Mouse (Mus musculus): ENCODE measurements around the gene H3f3b. TPM values are rescaled to one million over a fixed set of nuclear protein-coding genes. Genes with fewer than 3 reads are reported as not detected.

The H3f3b gene
- polyA plus RNA-seq, 1 experiment from 2014 or later: 1,577 TPM

GRCm38 (mm10) chr11:116005701-116006419, 21.9 kb downstream of the H3f3b start:
- peak overlapping the region; percentile 62; the same call in 1 of the 2 replicates for H3K27ac ChIP-seq
- 0 out of 2 replicates have a peak overlapping the region, but pooled peaks have one; percentile 4 for H3K9ac ChIP-seq
- H3K4me3 ChIP-seq (replicated peaks): no peak overlapping the region
- H3K9me3 ChIP-seq: no peaks in the 10 kb centered on the region
- H3K4me1 ChIP-seq: peaks cover 12% of the 10 kb centered on the region
- ATAC-seq (ENCODE audit: insufficient read depth, low FRiP score, low read depth): no peak; the same call in none of the 2 replicates
- H3K4me2 ChIP-seq: peak overlapping the region; percentile 52
- no peaks in the 10 kb centered on the region for H3K27me3 ChIP-seq (replicated peaks)
- peaks cover 13% of the 10 kb centered on the region; the same call in 1 of the 2 replicates for H3K36me3 ChIP-seq
- WGBS: 63% methylated on average over 9 of the region's 9 CpGs

DNA sequence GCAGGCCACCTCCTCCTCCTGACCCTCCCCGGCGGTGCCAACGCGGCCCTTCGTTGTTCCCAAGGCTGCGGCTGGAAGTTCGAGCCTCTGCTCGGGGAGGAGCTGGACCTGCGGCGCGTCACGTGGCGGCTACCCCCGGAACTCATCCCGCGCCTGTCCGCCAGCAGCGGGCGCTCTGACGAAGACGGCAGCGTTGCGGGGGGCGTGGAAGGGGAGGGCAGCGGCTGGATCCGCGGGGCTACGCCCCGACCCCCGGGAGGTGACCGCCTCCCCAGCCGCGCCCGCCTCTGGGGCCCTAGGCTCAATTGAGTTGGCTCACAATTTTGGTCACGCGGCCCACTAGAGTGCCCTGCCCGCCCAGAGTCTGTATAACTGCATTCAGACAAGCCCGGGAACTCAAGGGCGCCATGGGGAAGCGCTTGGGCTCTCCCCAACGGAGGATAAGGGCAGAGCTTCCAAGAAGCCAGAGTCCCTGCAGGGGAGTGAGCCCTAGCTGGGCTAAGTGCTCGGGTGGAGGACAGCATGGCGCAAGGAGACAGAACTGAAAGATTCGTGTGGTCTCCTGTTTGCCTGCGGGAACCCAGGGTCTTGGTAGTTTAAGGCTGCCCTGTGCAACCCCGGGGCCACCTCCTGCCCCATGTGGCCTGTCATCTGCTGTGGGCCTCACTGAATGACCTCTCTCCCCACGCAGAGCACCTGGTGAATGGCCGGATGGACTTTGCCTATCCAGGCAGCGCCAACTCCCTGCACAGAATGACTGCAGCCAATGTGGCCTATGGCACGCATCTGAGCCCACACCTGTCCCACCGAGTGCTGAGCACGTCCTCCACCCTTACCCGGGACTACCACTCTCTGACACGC, 22.7 kb downstream of the H3f3b start:
- Histone ChIP-seq H3K4me3 (replicated peaks) (peak overlapping the region; percentile 38), H3K27me3 (replicated peaks) (no peaks in the 10 kb centered on the region), H3K27ac (peak overlapping the region; percentile 62), H3K36me3 (peaks cover 11% of the 10 kb centered on the region; the same call in 1 of the 2 replicates), H3K9me3 (no peaks in the 10 kb centered on the region), H3K9ac (peak overlapping the region; percentile 4; the same call in 1 of the 2 replicates), H3K4me2 (peak overlapping the region; percentile 52), H3K4me1 (peaks cover 11% of the 10 kb centered on the region)
- peak; percentile 79 for ATAC-seq (ENCODE audit: insufficient read depth, low FRiP score, low read depth)
- WGBS: 6% methylated on average over 54 of the region's 54 CpGs

DNA sequence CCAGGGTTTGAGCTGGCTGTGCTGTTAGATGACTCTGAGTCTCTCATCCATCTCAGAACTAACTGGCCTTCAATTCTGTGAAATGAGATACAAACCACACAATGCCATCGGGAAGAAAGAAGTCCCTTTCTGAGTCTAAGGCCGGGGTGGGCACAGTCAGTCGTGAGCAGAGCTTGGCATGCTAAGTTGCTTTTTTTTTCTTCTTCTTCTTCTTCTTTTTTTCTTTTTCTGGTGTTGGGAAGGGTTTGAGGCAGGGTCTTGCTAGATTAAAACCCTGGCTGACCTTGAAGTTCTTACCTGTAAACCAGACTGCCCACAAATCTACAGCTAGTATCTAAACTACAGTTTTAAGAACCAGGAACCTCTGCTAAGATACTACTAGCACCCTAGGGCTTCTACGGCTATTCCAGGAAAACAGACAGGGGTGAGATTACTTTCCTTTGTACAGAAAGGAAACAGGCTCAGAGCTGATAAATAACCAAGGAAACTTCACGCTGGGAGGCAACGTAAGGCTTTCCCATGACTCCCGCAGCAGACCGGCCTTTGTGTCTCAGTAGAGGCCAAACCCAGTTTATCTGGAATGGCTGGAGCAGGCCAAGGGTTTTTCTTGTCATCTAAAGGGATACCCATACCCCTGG, 23.5 kb downstream of the H3f3b start:
- Histone ChIP-seq H3K36me3 (peaks cover 10% of the 10 kb centered on the region; the same call in 1 of the 2 replicates), H3K4me3 (replicated peaks) (peak overlapping the region; percentile 38), H3K4me2 (peak overlapping the region; percentile 52), H3K4me1 (peaks cover 11% of the 10 kb centered on the region), H3K9ac (no peak overlapping the region; the same call in 1 of the 2 replicates), H3K9me3 (no peaks in the 10 kb centered on the region), H3K27me3 (replicated peaks) (no peaks in the 10 kb centered on the region), H3K27ac (peak overlapping the region; percentile 62)
- 31% methylated on average over 8 of the region's 8 CpGs for WGBS
- ATAC-seq (ENCODE audit: insufficient read depth, low FRiP score, low read depth): no peak

- H3K36me3 ChIP-seq: 0 out of 2 replicates have a peak, but pooled peaks cover 7% of the 10 kb centered on the region
- H3K4me2 ChIP-seq: no peak overlapping the region
- no peaks in the 10 kb centered on the region for H3K27me3 ChIP-seq (replicated peaks)
- no peak overlapping the region for H3K4me3 ChIP-seq (replicated peaks)
- H3K4me1 ChIP-seq: peaks cover 11% of the 10 kb centered on the region
- no peaks in the 10 kb centered on the region for H3K9me3 ChIP-seq
- 84% methylated on average over 3 of the region's 3 CpGs for WGBS
- H3K9ac ChIP-seq: no peak overlapping the region
- no peak for ATAC-seq (ENCODE audit: insufficient read depth, low FRiP score, low read depth)
- H3K27ac ChIP-seq: no peak overlapping the region
These were observed 24.9 kb downstream of the H3f3b start for GRCm38 (mm10) chr11:116002894-116003293.

DNA sequence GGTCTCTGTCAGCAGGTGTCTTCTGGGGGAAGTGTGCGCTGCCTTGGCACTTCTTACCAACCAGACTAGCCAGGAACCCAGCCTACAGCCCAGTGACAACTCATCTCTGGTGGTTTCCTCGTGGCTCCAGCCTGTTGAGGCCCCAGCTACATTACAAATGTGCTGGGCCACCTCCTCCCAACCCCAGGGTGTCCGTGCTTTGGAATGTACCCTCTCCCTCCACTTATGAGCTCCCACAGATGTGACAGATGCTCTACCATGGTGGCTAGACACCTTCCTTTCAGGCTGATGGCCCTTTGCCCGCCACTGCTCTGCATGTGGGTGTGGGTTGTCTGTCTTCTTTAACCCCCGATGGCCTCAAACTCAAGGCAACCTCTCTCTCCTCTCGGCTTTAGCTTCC, 26.0 kb downstream of the H3f3b start:
- Histone ChIP-seq H3K9ac (no peak overlapping the region), H3K36me3 (no peaks in the 10 kb centered on the region), H3K27me3 (replicated peaks) (no peaks in the 10 kb centered on the region), H3K9me3 (no peaks in the 10 kb centered on the region), H3K4me1 (peaks cover 11% of the 10 kb centered on the region), H3K27ac (no peak overlapping the region), H3K4me2 (no peak overlapping the region), H3K4me3 (replicated peaks) (no peak overlapping the region)
- 73% methylated on average over 6 of the region's 6 CpGs for WGBS
- ATAC-seq (ENCODE audit: insufficient read depth, low FRiP score, low read depth): no peak

GRCm38 (mm10) chr11:116000607-116001006, 27.2 kb downstream of the H3f3b start:
- Histone ChIP-seq H3K9me3 (no peaks in the 10 kb centered on the region), H3K4me1 (peaks cover 5% of the 10 kb centered on the region), H3K36me3 (no peaks in the 10 kb centered on the region), H3K4me2 (no peak overlapping the region), H3K27ac (no peak overlapping the region), H3K9ac (no peak overlapping the region), H3K4me3 (replicated peaks) (no peak overlapping the region), H3K27me3 (replicated peaks) (no peaks in the 10 kb centered on the region)
- ATAC-seq (ENCODE audit: insufficient read depth, low FRiP score, low read depth): no peak
- 50% methylated on average over 10 of the region's 10 CpGs for WGBS

GRCm38 (mm10) chr11:115999538-116000143, 28.1 kb downstream of the H3f3b start:
- no peak for ATAC-seq (ENCODE audit: insufficient read depth, low FRiP score, low read depth)

DNA sequence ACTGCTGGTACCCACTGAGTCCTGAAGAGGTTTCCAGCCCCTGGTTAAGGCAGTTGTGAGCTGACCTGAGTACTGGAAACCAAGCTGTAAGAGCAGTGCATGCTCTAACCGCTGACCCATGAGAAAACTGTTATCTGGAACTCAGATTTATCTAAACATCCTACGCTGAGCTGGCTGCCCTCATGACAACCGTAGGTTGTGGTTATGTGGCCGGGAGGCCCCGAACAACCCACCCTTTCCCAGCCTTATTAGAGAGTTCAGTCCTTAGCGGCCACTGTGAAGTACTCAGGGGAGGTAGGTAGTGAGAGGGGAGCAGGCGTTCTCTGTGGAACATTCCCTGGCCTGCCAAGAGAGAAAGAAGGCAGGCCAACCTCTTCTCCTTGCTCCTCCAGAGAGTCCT, 28.7 kb downstream of the H3f3b start:
- no peak for ATAC-seq (ENCODE audit: insufficient read depth, low FRiP score, low read depth)
- Histone ChIP-seq H3K9ac (no peak overlapping the region), H3K9me3 (no peaks in the 10 kb centered on the region), H3K27me3 (replicated peaks) (no peaks in the 10 kb centered on the region), H3K27ac (no peak overlapping the region), H3K4me3 (replicated peaks) (no peak overlapping the region), H3K4me1 (no peaks in the 10 kb centered on the region), H3K36me3 (no peaks in the 10 kb centered on the region), H3K4me2 (no peak overlapping the region)
- 51% methylated on average over 7 of the region's 7 CpGs for WGBS

More at GRCm38 (mm10) chr11:115999538-116000143, 28.1 kb downstream of the H3f3b start:
- WGBS: 14% methylated on average over 14 of the region's 14 CpGs
- H3K9me3 ChIP-seq: no peaks in the 10 kb centered on the region
- H3K27ac ChIP-seq: no peak overlapping the region
- no peaks in the 10 kb centered on the region for H3K4me1 ChIP-seq
- no peak overlapping the region for H3K9ac ChIP-seq
- no peak overlapping the region for H3K4me3 ChIP-seq (replicated peaks)
- no peaks in the 10 kb centered on the region for H3K27me3 ChIP-seq (replicated peaks)
- no peaks in the 10 kb centered on the region for H3K36me3 ChIP-seq
- no peak overlapping the region for H3K4me2 ChIP-seq

DNA sequence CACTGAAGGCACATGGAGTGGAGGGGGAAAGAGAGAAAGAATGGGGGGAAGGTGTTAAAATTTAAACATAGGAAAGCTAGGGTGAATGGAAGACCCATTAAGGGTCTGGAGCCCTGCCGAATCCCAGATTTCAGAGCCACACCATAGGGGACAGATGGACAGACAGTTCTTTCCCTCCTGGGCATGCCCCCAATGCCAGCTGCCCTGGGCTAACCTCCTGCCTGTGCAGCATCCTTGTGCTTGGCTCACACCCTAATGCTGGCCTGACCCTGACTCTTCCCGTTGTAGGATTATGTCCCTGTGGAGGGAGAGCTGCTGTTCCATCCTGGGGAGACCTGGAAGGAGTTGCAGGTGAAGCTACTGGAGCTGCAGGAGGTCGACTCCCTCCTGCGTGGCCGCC, 30.1 kb downstream of the H3f3b start:
- H3K4me1 ChIP-seq: no peaks in the 10 kb centered on the region
- H3K9me3 ChIP-seq: no peaks in the 10 kb centered on the region
- H3K4me2 ChIP-seq: no peak overlapping the region
- H3K27ac ChIP-seq: no peak overlapping the region
- H3K27me3 ChIP-seq (replicated peaks): no peaks in the 10 kb centered on the region
- WGBS: 62% methylated on average over 5 of the region's 5 CpGs
- no peak overlapping the region for H3K9ac ChIP-seq
- H3K4me3 ChIP-seq (replicated peaks): no peak overlapping the region
- H3K36me3 ChIP-seq: no peaks in the 10 kb centered on the region
- ATAC-seq (ENCODE audit: insufficient read depth, low FRiP score, low read depth): no peak

GRCm38 (mm10) chr11:115997047-115997446, 30.7 kb downstream of the H3f3b start:
- no peak overlapping the region for H3K4me3 ChIP-seq (replicated peaks)
- no peak for ATAC-seq (ENCODE audit: insufficient read depth, low FRiP score, low read depth)
- no peaks in the 10 kb centered on the region for H3K4me1 ChIP-seq
- H3K27ac ChIP-seq: no peak overlapping the region
- H3K4me2 ChIP-seq: no peak overlapping the region
- WGBS: 69% methylated on average over 4 of the region's 4 CpGs
- no peaks in the 10 kb centered on the region for H3K27me3 ChIP-seq (replicated peaks)
- no peaks in the 10 kb centered on the region for H3K36me3 ChIP-seq
- no peaks in the 10 kb centered on the region for H3K9me3 ChIP-seq
- no peak overlapping the region for H3K9ac ChIP-seq

- Histone ChIP-seq H3K27ac (no peak overlapping the region), H3K4me1 (no peaks in the 10 kb centered on the region), H3K27me3 (replicated peaks) (no peaks in the 10 kb centered on the region), H3K9ac (no peak overlapping the region), H3K9me3 (no peaks in the 10 kb centered on the region), H3K4me3 (replicated peaks) (no peak overlapping the region), H3K4me2 (no peak overlapping the region), H3K36me3 (no peaks in the 10 kb centered on the region)
- no peak for ATAC-seq (ENCODE audit: insufficient read depth, low FRiP score, low read depth)
- 91% methylated on average over 3 of the region's 3 CpGs for WGBS
These were observed 32.5 kb downstream of the H3f3b start for GRCm38 (mm10) chr11:115995256-115995655.
